Mouse (Mus musculus): ENCODE measurements around the gene Lats1. TPM values are rescaled to one million over a fixed set of nuclear protein-coding genes. Genes with fewer than 3 reads are reported as not detected.

Gene Lats1
- polyA plus RNA-seq, 1 experiment: 6.9 TPM

DNA sequence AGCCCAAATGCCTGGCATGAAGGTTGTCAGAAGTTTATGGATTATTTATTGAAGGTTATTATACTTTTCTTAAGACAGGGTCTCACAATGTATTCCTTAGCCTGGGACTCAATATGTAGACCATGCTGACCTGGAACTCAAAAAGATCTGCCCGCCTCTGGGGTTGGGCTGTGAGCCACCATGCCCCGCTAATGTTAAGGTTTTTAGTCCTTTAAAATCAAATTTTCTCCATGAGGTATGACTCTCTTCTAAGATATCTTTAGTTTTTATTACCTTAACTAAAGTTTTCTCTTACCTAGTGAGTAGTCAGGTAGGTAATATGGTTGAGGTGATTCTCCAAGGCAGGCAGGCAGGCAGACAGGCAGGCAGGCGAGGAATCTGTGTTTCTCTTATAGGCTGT lies 1.2 kb downstream of the Lats1 start:
- TF ChIP-seq POLR2A (IDR thresholded peaks at IDR 0.05; ENCODE audit: low read depth, low read length) (no peak), CTCF (IDR thresholded peaks at IDR 0.05; ENCODE audit: extremely low read depth, insufficient read depth, insufficient read length, insufficient replicate concordance) (no peak)
- 68% methylated on average over 3 of the region's 3 CpGs for WGBS
- peaks cover 3% of the 10 kb centered on the region for H3K36me3 ChIP-seq (ENCODE audit: control insufficient read depth, insufficient read depth, low read length)
- H3K4me1 ChIP-seq (ENCODE audit: control insufficient read depth, insufficient read depth, insufficient read length): peaks cover 14% of the 10 kb centered on the region
- H3K27ac ChIP-seq (ENCODE audit: insufficient read depth, low read length): no peak overlapping the region
- no peak for DNase-seq (ENCODE audit: low read depth in 1 of 2, low spot score in 2 of 2)
- H3K27me3 ChIP-seq (ENCODE audit: control insufficient read depth, insufficient read depth, low read length): no peaks in the 10 kb centered on the region
- no peak overlapping the region for H3K4me3 ChIP-seq (ENCODE audit: extremely low read depth, insufficient read depth, insufficient read length)

GRCm38 (mm10) chr10:7686902-7687301 lies 5.9 kb downstream of the Lats1 start:
- WGBS: 86% methylated on average over 6 of the region's 6 CpGs

GRCm38 (mm10) chr10:7695286-7695685 lies 14.3 kb downstream of the Lats1 start:
- no peak for DNase-seq (ENCODE audit: low read depth in 1 of 2, low spot score in 2 of 2)
- Histone ChIP-seq H3K27me3 (ENCODE audit: control insufficient read depth, insufficient read depth, low read length) (no peaks in the 10 kb centered on the region), H3K36me3 (ENCODE audit: control insufficient read depth, insufficient read depth, low read length) (peaks cover 34% of the 10 kb centered on the region), H3K27ac (ENCODE audit: insufficient read depth, low read length) (no peak overlapping the region), H3K4me3 (ENCODE audit: extremely low read depth, insufficient read depth, insufficient read length) (no peak overlapping the region), H3K4me1 (ENCODE audit: control insufficient read depth, insufficient read depth, insufficient read length) (no peaks in the 10 kb centered on the region)
- TF ChIP-seq CTCF (IDR thresholded peaks at IDR 0.05; ENCODE audit: extremely low read depth, insufficient read depth, insufficient read length, insufficient replicate concordance): no peak
- no peak for TF ChIP-seq POLR2A (IDR thresholded peaks at IDR 0.05; ENCODE audit: low read depth, low read length)

More at GRCm38 (mm10) chr10:7686902-7687301, 5.9 kb downstream of the Lats1 start:
- Histone ChIP-seq H3K27ac (ENCODE audit: insufficient read depth, low read length) (no peak overlapping the region), H3K4me3 (ENCODE audit: extremely low read depth, insufficient read depth, insufficient read length) (no peak overlapping the region), H3K27me3 (ENCODE audit: control insufficient read depth, insufficient read depth, low read length) (no peaks in the 10 kb centered on the region), H3K36me3 (ENCODE audit: control insufficient read depth, insufficient read depth, low read length) (peaks cover 6% of the 10 kb centered on the region), H3K4me1 (ENCODE audit: control insufficient read depth, insufficient read depth, insufficient read length) (peaks cover 8% of the 10 kb centered on the region)
- TF ChIP-seq CTCF (IDR thresholded peaks at IDR 0.05; ENCODE audit: extremely low read depth, insufficient read depth, insufficient read length, insufficient replicate concordance) (no peak), POLR2A (IDR thresholded peaks at IDR 0.05; ENCODE audit: low read depth, low read length) (no peak)
- DNase-seq (ENCODE audit: low read depth in 1 of 2, low spot score in 2 of 2): no peak

GRCm38 (mm10) chr10:7700120-7700519 lies 19.1 kb downstream of the Lats1 start:
- 72% methylated on average over 3 of the region's 3 CpGs for WGBS
- H3K4me1 ChIP-seq (ENCODE audit: control insufficient read depth, insufficient read depth, insufficient read length): no peaks in the 10 kb centered on the region
- no peak overlapping the region for H3K27ac ChIP-seq (ENCODE audit: insufficient read depth, low read length)
- TF ChIP-seq POLR2A (IDR thresholded peaks at IDR 0.05; ENCODE audit: low read depth, low read length) (no peak), CTCF (IDR thresholded peaks at IDR 0.05; ENCODE audit: extremely low read depth, insufficient read depth, insufficient read length, insufficient replicate concordance) (no peak)
- peaks cover 38% of the 10 kb centered on the region for H3K36me3 ChIP-seq (ENCODE audit: control insufficient read depth, insufficient read depth, low read length)
- H3K27me3 ChIP-seq (ENCODE audit: control insufficient read depth, insufficient read depth, low read length): no peaks in the 10 kb centered on the region
- DNase-seq (ENCODE audit: low read depth in 1 of 2, low spot score in 2 of 2): no peak
- no peak overlapping the region for H3K4me3 ChIP-seq (ENCODE audit: extremely low read depth, insufficient read depth, insufficient read length)

GRCm38 (mm10) chr10:7702586-7702985 lies 21.6 kb downstream of the Lats1 start:
- 98% methylated on average over 6 of the region's 6 CpGs for WGBS
- Histone ChIP-seq H3K4me3 (ENCODE audit: extremely low read depth, insufficient read depth, insufficient read length) (no peak overlapping the region), H3K36me3 (ENCODE audit: control insufficient read depth, insufficient read depth, low read length) (peaks cover 39% of the 10 kb centered on the region), H3K27ac (ENCODE audit: insufficient read depth, low read length) (no peak overlapping the region), H3K4me1 (ENCODE audit: control insufficient read depth, insufficient read depth, insufficient read length) (no peaks in the 10 kb centered on the region), H3K27me3 (ENCODE audit: control insufficient read depth, insufficient read depth, low read length) (no peaks in the 10 kb centered on the region)
- no peak for TF ChIP-seq CTCF (IDR thresholded peaks at IDR 0.05; ENCODE audit: extremely low read depth, insufficient read depth, insufficient read length, insufficient replicate concordance)
- no peak for TF ChIP-seq POLR2A (IDR thresholded peaks at IDR 0.05; ENCODE audit: low read depth, low read length)
- no peak for DNase-seq (ENCODE audit: low read depth in 1 of 2, low spot score in 2 of 2)

DNA sequence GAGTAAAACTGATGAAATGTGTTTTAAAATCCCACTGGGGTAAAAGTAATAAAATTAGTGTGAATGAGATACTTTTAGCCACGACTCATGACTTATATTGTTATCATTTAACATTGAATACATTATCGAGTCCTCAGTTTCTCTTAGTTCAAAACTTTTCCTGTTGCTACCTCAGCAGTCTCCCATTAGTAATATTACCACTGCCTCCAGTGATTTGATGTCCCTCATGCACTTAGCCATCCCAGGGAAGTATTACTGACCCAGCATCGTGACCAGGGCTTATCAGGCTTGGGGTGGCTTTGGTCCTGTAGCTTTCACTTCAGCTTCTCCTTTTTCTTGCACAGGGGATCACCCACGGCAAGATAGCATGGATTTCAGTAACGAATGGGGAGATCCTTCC lies 29.1 kb downstream of the Lats1 start:
- Histone ChIP-seq H3K36me3 (ENCODE audit: control insufficient read depth, insufficient read depth, low read length) (peaks cover 28% of the 10 kb centered on the region), H3K27me3 (ENCODE audit: control insufficient read depth, insufficient read depth, low read length) (no peaks in the 10 kb centered on the region), H3K27ac (ENCODE audit: insufficient read depth, low read length) (no peak overlapping the region), H3K4me3 (ENCODE audit: extremely low read depth, insufficient read depth, insufficient read length) (no peak overlapping the region), H3K4me1 (ENCODE audit: control insufficient read depth, insufficient read depth, insufficient read length) (no peaks in the 10 kb centered on the region)
- WGBS: 86% methylated on average over 5 of the region's 5 CpGs
- TF ChIP-seq CTCF (IDR thresholded peaks at IDR 0.05; ENCODE audit: extremely low read depth, insufficient read depth, insufficient read length, insufficient replicate concordance) (no peak), POLR2A (IDR thresholded peaks at IDR 0.05; ENCODE audit: low read depth, low read length) (no peak)
- no peak for DNase-seq (ENCODE audit: low read depth in 1 of 2, low spot score in 2 of 2)

- 94% methylated on average over 13 of the region's 13 CpGs for WGBS
- H3K4me3 ChIP-seq (ENCODE audit: extremely low read depth, insufficient read depth, insufficient read length): no peak overlapping the region
- H3K4me1 ChIP-seq (ENCODE audit: control insufficient read depth, insufficient read depth, insufficient read length): no peaks in the 10 kb centered on the region
- peaks cover 23% of the 10 kb centered on the region for H3K36me3 ChIP-seq (ENCODE audit: control insufficient read depth, insufficient read depth, low read length)
- H3K27ac ChIP-seq (ENCODE audit: insufficient read depth, low read length): no peak overlapping the region
- no peak for TF ChIP-seq CTCF (IDR thresholded peaks at IDR 0.05; ENCODE audit: extremely low read depth, insufficient read depth, insufficient read length, insufficient replicate concordance)
- no peak for TF ChIP-seq POLR2A (IDR thresholded peaks at IDR 0.05; ENCODE audit: low read depth, low read length)
- no peak for DNase-seq (ENCODE audit: low read depth in 1 of 2, low spot score in 2 of 2)
- H3K27me3 ChIP-seq (ENCODE audit: control insufficient read depth, insufficient read depth, low read length): no peaks in the 10 kb centered on the region
Measured at GRCm38 (mm10) chr10:7712506-7712905, 31.5 kb downstream of the Lats1 start.
